Mouse (Mus musculus) MN1 (cell line): ENCODE data around the gene Olfr1271.
"Not testable (repeated sequence)": the region's sequence is repeated elsewhere in the genome, so short reads cannot be mapped to it uniquely, and the experiment has no call there.

Experiments used
- DNase-seq: peaks from one replicate; pipeline ENCODE4 v3.0.0-alpha.2; 2016; ENCODE audit warnings: low spot score

Olfr1271 gene

GRCm38 (mm10) chr2:90270932-90271331 lies at the start of gene Olfr1271:
Olfr1271 (minus strand) TSS chr2:90271032.
- DNase-seq, result no peak

GRCm38 (mm10) chr2:90292741-90293140 lies 21.9 kb upstream of the Olfr1271 start, which contains the start of gene Olfr1272:
Olfr1272 (minus strand) TSS chr2:90292841.
- DNase-seq, result no peak

GRCm38 (mm10) chr2:90257492-90257891 lies 13.3 kb downstream of the Olfr1271 start, which contains the start of gene Olfr142:
Olfr142 (minus strand) TSS chr2:90257592.
- DNase-seq, result no peak

GRCm38 (mm10) chr2:90224393-90224792 lies 46.4 kb downstream of the Olfr1271 start, which contains the start of gene Olfr1506:
Olfr1506 (minus strand) TSS chr2:90224493.
- not testable (repeated sequence) for DNase-seq
